Mouse (Mus musculus) embryonic facial prominence, embryonic 14.5 days (tissue): ENCODE data around the gene Siae. TPM values are rescaled to one million over a fixed set of nuclear protein-coding genes. Genes with fewer than 3 reads are reported as not detected.

Source experiments
- ATAC-seq: fragments of 200-750 bp; cut with Nextera tagmentation; 2 replicates; pipeline ENCODE4 v1.8.0; 2017; ENCODE audit warnings: low read depth, moderate number of reproducible peaks, moderate TSS enrichment
- DNase-seq: peaks from one replicate; pipeline ENCODE4 v3.0.0-alpha.2; 2015; ENCODE audit warnings: low spot score
- H3K27ac ChIP-seq: fragments of 300-500 bp; sonication (generic); replicated peaks from 2 replicates; pipeline ENCODE4 v1.5.1; 2014; ENCODE audit warnings: low read depth, mild to moderate bottlenecking, low read length, moderate library complexity
- H3K27me3 ChIP-seq: fragments of 300-500 bp; sonication (generic); replicated peaks from 2 replicates; pipeline ENCODE4 v1.6.1; 2014; ENCODE audit warnings: low read length; ENCODE audit not compliant: control insufficient read depth, insufficient read depth
- H3K36me3 ChIP-seq: fragments of 300-500 bp; sonication (generic); 2 replicates; pipeline ENCODE4 v1.6.1; 2014; ENCODE audit warnings: low read length, mixed read lengths; ENCODE audit not compliant: control insufficient read depth, insufficient read depth
- H3K4me1 ChIP-seq: fragments of 300-500 bp; sonication (generic); 2 replicates; pipeline ENCODE4 v1.6.1; 2014; ENCODE audit warnings: antibody characterized with exemption, low read length; ENCODE audit not compliant: control insufficient read depth, insufficient read depth
- H3K4me2 ChIP-seq: fragments of 300-500 bp; sonication (generic); 2 replicates; pipeline ENCODE4 v1.6.1; 2014; ENCODE audit warnings: low read depth, mild to moderate bottlenecking, low read length, moderate library complexity, mixed read lengths
- H3K4me3 ChIP-seq: fragments of 300-500 bp; sonication (generic); 2 replicates; pipeline ENCODE4 v1.5.1; 2014; ENCODE audit warnings: low read depth, mild to moderate bottlenecking, low read length
- H3K9ac ChIP-seq: fragments of 300-500 bp; sonication (generic); 2 replicates; pipeline ENCODE4 v1.6.1; 2014; ENCODE audit warnings: low read depth, mild to moderate bottlenecking, low read length, moderate library complexity, mixed read lengths
- H3K9me3 ChIP-seq: fragments of 300-500 bp; sonication (generic); 2 replicates; pipeline ENCODE4 v1.6.1; 2016; ENCODE audit warnings: low read length; ENCODE audit not compliant: control insufficient read depth
- WGBS: fragments of 180-500 bp; shearing (Covaris S2); extraction: QIAGEN DNeasy Blood & Tissue Kit; methylation state at CpG from one replicate; pipeline ENCODE4 v1.1.7; 2014; 5-methylcytosine and 5-hydroxymethylcytosine counted together
- polyA plus RNA-seq: library from polyadenylated mRNA; unstranded; fragments of >200 nt; fragmentation: Nextera tagmentation; extraction: Ambion mirVana; gene quantifications from 2 replicates; pipeline ENCODE4 v1.2.1, GENCODE M21; 2014

Siae gene
- polyA plus RNA-seq, 1 experiment from 2014 or later: 13.9 TPM

DNA sequence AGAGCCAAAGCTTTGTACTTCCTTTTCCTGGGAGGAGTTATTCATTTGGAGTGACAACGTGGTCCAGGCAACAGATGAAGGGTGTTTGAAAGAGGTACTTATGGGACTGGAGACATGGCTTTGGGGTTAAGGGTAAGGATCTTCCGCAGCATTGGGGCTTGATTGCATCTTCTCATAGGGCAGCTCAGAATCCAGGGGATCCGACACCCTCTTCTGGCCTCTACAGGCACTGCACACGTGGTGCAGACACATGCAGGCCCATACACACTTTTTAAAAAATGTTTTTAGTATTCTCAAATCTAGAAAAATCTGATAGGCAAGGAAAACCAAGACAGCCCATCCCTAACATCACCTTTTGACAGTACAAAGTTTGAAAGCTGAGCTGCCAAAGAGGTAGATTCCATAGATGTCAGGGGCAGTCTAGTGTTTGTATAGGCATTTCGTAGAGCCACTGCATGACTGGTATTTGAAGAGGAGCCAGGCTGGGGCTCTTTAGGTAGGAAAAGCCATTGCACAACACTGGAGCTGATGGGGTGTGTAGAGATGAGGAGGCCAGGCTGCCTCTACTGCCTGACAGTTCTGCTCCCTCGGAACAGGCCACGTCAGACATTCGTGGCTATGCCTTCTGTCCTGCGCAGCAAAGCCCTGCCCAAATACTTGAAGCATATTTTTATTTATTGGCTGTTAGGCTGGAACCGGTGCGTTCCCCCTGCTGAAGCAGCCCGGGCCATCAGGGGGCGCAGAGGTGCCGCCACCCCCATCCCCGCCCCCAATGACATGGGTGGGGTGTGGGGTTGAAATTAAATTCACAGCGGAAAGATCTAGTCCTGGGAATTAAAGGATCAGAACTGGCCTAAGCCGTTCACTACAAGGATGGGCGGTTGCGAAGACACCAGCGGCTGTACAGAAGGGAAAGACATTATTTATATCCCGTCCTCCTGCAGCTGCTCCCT, 28.8 kb upstream of the Siae start:
- Histone ChIP-seq H3K27ac (no peak overlapping the region), H3K4me1 (peaks cover 16% of the 10 kb centered on the region), H3K4me2 (peak overlapping the region; percentile 34), H3K36me3 (peaks cover 26% of the 10 kb centered on the region), H3K4me3 (no peak overlapping the region), H3K9me3 (no peaks in the 10 kb centered on the region), H3K27me3 (peaks cover 57% of the 10 kb centered on the region), H3K9ac (no peak overlapping the region)
- DNase-seq (no peak), ATAC-seq (no peak; the same call in 1 of the 2 replicates)
- WGBS: 24% methylated on average over 21 of the region's 21 CpGs

- no peak for DNase-seq
- Histone ChIP-seq H3K9me3 (no peaks in the 10 kb centered on the region), H3K27ac (peak within 1 kb of the TSS; percentile 22; the same call in 1 of the 2 replicates), H3K36me3 (peaks cover 18% of the 10 kb centered on the region), H3K4me2 (peak within 1 kb of the TSS; percentile 34), H3K27me3 (peaks cover 60% of the 10 kb centered on the region), H3K4me3 (peak within 1 kb of the TSS; percentile 33; the same call in 1 of the 2 replicates), H3K4me1 (peaks cover 16% of the 10 kb centered on the region), H3K9ac (no peak within 1 kb of the TSS)
- no peak for ATAC-seq
- 7% methylated on average over 40 of the region's 41 CpGs for WGBS
Measured at GRCm38 (mm10) chr9:37527396-37528224, 27.9 kb upstream of the Siae start, which contains the start of gene Esam. Esam (plus strand) TSS chr9:37528078.

DNA sequence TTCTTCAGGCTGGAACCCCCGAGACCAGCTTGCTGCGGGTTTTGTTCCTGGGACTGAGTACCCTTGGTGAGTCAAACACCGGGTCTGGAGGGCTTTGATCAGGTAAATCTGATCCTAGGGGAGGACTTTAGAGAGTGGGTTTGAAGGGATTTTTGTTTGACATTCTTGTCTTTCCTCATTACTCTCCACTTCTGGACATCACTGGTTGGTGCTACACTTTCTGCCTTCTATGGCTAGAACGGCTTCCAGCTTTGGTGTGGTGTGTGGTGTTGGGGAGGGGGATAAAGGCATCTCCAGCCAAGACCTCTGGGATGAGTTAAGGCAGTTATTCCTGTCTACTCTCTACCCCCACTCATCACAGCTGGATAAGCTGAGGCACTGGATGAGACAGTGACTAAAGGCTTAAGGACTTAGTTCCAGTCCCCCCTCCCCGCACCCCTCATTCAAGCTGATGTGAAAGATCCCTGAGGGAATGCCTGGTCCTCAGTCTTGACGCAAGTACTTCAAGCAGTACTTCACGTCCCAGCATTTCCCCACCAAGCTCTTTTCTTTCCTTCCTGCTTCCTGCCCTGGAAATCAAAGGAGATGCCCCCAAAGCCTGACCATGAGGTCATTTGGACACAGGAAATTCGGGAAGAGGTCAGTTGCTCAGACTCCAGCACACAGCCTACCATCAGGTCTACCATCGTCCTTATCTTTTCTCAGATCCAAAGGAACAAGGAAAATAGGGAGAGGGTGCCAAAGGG, 27.1 kb upstream of the Siae start:
- Histone ChIP-seq H3K36me3 (0 out of 2 replicates have a peak, but pooled peaks cover 10% of the 10 kb centered on the region), H3K27ac (peak overlapping the region; percentile 22; the same call in 1 of the 2 replicates), H3K4me1 (peaks cover 16% of the 10 kb centered on the region), H3K4me3 (peak overlapping the region; percentile 33; the same call in 1 of the 2 replicates), H3K27me3 (peaks cover 60% of the 10 kb centered on the region), H3K9ac (no peak overlapping the region), H3K4me2 (no peak overlapping the region), H3K9me3 (no peaks in the 10 kb centered on the region)
- DNase-seq (no peak), ATAC-seq (no peak)
- WGBS: 22% methylated on average over 9 of the region's 9 CpGs

- ATAC-seq (peak; percentile 31), DNase-seq (peak; percentile 61)
- Histone ChIP-seq H3K36me3 (no peaks in the 10 kb centered on the region), H3K27me3 (peaks cover 60% of the 10 kb centered on the region), H3K4me1 (peaks cover 16% of the 10 kb centered on the region), H3K9me3 (no peaks in the 10 kb centered on the region), H3K4me2 (peak overlapping the region; percentile 73), H3K9ac (peak overlapping the region; percentile 39), H3K27ac (peak overlapping the region; percentile 49; the same call in 1 of the 2 replicates), H3K4me3 (peak overlapping the region; percentile 33)
- 2% methylated on average over 32 of the region's 32 CpGs for WGBS
Measured at GRCm38 (mm10) chr9:37530031-37530887, 25.2 kb upstream of the Siae start.

DNA sequence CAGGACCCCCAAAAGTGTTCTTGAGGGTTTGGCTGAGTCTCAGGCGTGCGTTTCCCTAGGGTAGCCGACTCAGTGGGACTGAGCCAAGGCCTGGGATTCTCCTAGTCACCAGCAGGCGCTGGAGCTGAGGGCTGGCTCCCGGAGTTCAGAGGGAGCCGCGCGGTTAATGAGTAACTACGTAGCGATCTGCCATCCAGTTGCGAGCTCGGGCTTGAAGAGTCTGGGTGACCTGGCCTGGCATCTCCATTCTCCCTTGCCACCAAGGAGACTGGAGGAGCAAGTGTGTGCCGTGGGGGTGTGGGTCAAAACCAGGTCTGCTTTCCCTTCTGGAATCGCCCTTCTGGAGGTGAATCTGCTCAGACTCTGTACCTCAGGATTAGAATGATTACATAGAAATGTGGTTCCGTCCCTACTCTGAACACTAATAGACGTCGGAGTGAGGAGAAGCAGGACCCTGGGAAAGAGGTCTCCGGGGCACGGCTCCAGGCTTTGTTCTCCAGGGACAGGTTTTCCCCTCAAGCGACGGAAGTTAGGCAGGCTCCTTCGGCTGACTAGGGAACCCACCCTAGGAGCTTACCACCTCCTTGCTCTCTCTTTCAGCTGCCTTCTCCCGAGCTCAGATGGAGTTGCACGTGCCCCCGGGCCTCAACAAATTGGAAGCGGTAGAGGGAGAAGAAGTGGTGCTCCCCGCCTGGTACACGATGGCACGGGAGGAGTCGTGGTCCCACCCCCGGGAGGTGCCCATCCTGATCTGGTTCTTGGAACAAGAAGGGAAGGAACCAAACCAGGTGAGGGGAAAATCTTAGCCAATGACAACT, 24.4 kb upstream of the Siae start:
- Histone ChIP-seq H3K36me3 (no peaks in the 10 kb centered on the region), H3K27ac (peak overlapping the region; percentile 49; the same call in 1 of the 2 replicates), H3K9ac (peak overlapping the region; percentile 39), H3K27me3 (peaks cover 60% of the 10 kb centered on the region), H3K4me2 (peak overlapping the region; percentile 73), H3K4me1 (peaks cover 16% of the 10 kb centered on the region), H3K9me3 (no peaks in the 10 kb centered on the region), H3K4me3 (peak overlapping the region; percentile 33)
- WGBS: 2% methylated on average over 31 of the region's 31 CpGs
- DNase-seq (peak; percentile 73), ATAC-seq (peak; percentile 69)

DNA sequence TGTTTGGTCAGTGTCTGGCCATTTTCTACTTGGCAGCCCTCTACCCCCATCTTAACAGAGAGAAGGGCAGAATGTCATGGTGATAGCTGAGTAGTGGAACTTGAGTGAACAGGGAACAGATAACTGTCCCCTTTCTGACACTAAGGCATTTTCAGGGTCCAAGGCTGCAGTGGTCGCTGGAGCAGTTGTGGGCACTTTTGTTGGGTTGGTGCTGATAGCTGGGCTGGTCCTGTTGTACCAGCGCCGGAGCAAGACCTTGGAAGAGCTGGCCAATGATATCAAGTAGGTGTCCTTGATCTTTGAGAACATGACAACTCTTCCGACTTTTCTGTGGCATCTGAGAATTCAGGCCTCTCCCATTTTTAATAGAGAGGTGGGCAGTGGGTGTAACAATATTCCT, 18.6 kb upstream of the Siae start:
- ATAC-seq (no peak), DNase-seq (no peak)
- Histone ChIP-seq H3K4me3 (no peak overlapping the region), H3K27me3 (0 out of 2 replicates have a peak, but pooled peaks cover 2% of the 10 kb centered on the region), H3K4me1 (no peaks in the 10 kb centered on the region), H3K9ac (no peak overlapping the region), H3K9me3 (no peaks in the 10 kb centered on the region), H3K4me2 (no peak overlapping the region), H3K36me3 (no peaks in the 10 kb centered on the region), H3K27ac (no peak overlapping the region)
- WGBS: 80% methylated on average over 4 of the region's 4 CpGs

DNA sequence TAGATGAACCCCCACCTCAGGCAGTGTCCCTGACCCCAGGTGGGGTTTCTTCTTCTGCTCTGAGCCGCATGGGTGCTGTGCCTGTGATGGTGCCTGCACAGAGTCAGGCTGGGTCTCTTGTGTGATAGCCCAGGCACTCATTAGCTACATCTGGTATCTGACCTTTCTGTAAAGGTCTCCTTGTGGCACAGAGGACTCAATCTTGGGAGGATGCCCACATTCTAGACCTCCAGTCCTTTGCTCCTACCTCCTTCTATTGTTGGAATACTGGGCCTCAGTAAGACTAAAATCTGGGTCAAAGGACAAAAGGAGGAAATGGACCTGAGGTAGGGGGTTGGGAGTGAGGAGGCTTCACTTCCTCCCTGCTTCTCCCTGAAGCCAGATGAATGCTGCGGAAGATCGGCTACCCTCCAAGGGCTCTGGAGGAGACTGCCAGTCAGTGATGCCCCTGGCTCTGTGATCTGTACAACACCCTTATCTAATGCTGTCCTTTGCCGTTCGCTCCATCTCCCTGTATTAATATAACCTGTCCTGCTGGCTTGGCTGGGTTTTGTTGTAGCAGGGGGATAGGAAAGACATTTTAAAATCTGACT, 17.7 kb upstream of the Siae start:
- Histone ChIP-seq H3K36me3 (no peaks in the 10 kb centered on the region), H3K9ac (no peak overlapping the region), H3K27me3 (no peaks in the 10 kb centered on the region), H3K4me2 (no peak overlapping the region), H3K4me3 (no peak overlapping the region), H3K4me1 (no peaks in the 10 kb centered on the region), H3K9me3 (no peaks in the 10 kb centered on the region), H3K27ac (no peak overlapping the region)
- ATAC-seq (no peak), DNase-seq (no peak)
- WGBS: 62% methylated on average over 5 of the region's 5 CpGs
